Mouse (Mus musculus) ES-CJ7 (cell line): Measurements from ENCODE around the gene Bcar3.
A peak's percentile ranks its signal among the peaks of the same experiment; 100 is the strongest.

Experiments
- DNase-seq: peaks from one replicate; pipeline ENCODE4 v3.0.0; 2011; ENCODE audit warnings: low read depth, low spot score

Gene Bcar3

DNA sequence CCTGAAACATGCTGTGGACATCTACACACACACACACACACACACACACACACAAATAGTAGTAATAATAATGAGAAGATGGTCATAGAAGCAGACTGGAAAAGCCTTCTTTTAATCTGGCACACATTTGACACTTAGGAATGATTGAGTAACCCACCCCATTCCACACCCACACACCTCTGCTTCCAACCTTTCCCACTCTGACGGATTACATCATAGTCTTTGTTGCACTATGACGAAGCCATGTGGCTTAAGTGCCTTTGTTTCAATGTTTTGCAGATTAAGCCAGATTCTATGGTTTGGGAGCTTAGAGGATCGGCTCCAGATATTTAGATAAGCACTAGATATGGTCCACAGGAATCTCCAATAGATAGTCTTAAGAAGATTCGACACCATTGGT, 42.1 kb downstream of the Bcar3 start:
- no peak for DNase-seq

GRCm38 (mm10) chr3:122337992-122338391, 44.1 kb downstream of the Bcar3 start:
- no peak for DNase-seq

DNA sequence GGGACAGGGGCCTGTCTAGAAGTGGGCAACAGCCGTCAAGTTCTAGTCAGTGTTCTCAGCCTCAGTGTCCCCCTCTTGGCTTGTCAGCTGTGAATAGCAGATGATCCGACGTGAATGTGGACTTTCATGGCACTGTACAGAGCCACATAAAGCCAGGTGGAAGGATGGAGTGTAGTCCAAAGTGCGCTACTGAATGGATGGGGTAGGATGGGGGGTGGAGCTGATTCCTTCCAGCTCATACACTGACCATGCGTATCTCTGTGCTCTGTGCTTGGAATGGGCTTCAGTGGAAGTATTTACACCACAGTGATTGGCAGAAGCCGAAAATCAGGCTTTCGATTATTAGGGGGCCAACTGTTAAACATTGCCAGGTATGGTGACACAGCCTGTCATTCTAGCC, 45.0 kb downstream of the Bcar3 start:
- DNase-seq: no peak

GRCm38 (mm10) chr3:122340135-122341068, 46.5 kb downstream of the Bcar3 start:
- no peak for DNase-seq

GRCm38 (mm10) chr3:122343437-122343853, 49.5 kb downstream of the Bcar3 start:
- DNase-seq: no peak

GRCm38 (mm10) chr3:122344350-122344749, 50.4 kb downstream of the Bcar3 start:
- no peak for DNase-seq

DNA sequence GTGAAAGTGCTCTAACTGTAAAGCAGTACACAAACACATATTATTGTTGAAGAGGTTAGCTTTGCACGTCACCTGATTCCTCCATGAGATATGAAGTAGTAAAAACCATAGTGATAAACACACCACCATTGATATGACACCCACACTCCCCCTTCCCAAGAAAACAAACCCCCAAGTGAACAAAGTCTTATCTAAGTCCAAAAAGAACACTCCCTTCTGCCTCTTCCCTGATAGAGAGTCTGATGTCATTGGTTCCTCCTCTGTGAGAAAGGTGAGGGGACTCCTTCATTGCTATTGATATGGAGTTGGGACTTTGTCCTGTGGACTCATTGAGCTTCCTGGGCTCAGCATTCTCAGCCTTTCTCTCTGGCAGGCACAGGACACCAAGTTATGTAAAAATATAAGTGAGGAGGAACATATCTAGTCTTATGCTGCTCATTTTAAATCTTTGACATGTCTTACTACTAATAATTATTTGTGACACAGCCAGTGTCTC, 52.1 kb downstream of the Bcar3 start:
- DNase-seq: no peak

DNA sequence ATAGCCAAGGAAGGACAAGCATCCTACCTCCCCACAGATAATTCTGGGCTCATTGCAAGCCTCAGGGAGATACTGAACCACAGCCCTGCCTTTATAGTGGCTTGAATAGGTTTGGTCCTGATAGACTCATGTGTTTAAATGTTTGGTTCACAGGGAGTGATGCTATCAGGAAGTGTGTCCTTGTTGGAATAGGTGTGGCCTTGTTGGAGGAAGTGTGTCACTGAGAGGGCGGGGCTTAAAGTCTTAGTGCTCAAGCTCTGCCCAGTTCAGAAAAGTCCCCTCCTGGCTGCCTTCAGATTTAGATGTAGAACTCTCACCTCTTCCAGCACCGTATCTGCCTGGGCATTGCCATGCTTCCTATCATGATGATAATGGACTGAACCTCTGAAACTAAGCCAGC, 52.7 kb downstream of the Bcar3 start:
- DNase-seq: no peak

- DNase-seq: no peak
Measured at GRCm38 (mm10) chr3:122348677-122349076, 54.7 kb downstream of the Bcar3 start.

DNA sequence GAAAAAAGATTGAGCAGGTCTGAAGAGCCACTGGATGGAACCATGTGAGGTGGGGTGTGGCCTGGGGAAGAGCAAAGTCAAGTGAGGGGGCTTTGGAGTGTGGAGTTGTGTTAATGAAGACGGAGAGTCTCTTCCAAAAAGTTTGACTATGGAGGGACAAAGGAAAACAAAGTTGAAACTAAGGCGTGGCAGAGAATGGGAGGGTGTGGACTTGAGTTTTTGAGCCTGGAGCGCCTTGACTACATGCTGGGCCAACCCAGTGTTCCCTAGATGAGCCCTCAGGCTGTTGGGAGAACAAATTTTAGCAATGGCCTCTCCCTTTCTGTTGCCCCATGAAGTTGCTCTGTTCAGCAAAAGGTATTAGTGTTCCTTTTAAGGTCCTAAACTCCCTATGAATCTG, 58.9 kb downstream of the Bcar3 start:
- peak; percentile 46 for DNase-seq

- DNase-seq: no peak
Measured at GRCm38 (mm10) chr3:122359426-122359825, 65.5 kb downstream of the Bcar3 start.

- no peak for DNase-seq
Measured at GRCm38 (mm10) chr3:122359954-122360353, 66.0 kb downstream of the Bcar3 start.

- DNase-seq: peak; percentile 4
Measured at GRCm38 (mm10) chr3:122360721-122361138, 66.8 kb downstream of the Bcar3 start.

- DNase-seq: no peak
Measured at GRCm38 (mm10) chr3:122362719-122363118, 68.8 kb downstream of the Bcar3 start.

- no peak for DNase-seq
Measured at GRCm38 (mm10) chr3:122364565-122364964, 70.6 kb downstream of the Bcar3 start.

DNA sequence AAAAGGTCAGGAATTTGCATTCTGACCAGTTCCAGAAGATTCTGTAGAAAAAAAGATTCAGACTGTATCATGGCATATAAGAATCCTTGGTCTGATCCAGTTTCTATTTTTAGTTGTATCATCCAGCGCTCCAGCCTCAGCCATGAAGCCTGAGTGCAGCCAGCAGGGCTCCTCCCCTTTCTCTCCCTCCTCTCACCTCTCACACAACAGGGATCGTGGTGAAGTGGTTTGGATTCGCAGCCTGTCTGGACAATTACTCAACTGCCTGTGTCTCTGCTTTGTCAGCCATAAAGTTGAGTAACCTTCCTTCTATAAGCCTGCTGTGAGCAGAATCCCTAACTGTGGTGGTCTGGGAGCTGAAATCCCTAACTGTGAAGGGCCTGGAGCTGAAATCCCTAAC, 71.4 kb downstream of the Bcar3 start:
- DNase-seq: no peak

DNA sequence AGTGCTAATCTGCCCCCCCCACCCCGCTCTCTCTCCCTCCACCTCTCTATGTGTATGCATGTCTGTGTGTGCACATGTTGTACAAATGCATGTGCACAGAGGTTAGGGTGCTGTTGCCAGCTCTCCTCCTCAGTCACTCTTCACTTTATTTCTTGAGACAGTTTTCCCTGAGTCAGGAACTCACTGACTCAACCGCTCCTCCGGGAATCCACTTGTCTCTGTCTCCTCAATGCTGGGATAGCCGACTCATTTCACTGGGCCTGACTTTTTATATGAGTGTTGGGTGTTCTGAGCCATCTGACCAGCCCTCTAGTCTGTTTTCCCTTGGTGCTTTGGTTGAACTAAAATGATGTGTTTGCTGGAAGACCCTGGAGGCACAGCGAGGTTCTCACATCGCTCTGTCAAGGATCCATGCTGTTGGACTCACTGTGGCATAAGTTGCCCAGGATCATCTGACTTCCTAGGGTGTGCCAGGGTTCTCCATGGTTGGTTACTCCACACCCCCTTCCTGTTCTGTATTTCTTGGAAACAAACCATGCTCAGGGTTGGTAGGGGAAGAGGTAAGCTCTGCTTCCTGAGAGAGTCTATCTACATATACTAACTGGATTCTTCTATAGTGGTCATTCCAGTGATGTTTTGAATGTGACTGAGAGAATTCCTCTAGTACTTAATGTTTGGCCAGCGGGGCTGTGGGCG, 77.9 kb downstream of the Bcar3 start:
- DNase-seq: no peak

DNA sequence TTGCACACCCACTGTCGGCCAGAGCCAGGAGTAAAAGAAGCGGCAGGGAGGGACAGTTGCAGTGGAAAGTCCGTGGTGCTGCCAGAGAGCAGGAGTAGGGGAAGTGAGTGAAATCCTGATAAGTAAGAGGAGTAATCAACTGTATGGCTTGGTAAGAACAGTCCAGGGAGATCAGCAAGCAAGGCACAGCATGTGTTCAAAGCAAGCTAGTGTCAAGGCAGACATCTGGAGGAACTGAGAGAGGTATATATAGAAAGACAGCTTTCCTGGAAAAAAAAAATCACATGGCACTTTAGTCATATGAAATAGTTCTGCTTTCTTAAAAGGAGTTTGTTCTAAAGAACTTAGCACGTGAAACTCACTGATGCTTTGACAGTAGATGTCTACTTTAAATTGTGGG, 78.7 kb downstream of the Bcar3 start:
- DNase-seq: no peak

DNA sequence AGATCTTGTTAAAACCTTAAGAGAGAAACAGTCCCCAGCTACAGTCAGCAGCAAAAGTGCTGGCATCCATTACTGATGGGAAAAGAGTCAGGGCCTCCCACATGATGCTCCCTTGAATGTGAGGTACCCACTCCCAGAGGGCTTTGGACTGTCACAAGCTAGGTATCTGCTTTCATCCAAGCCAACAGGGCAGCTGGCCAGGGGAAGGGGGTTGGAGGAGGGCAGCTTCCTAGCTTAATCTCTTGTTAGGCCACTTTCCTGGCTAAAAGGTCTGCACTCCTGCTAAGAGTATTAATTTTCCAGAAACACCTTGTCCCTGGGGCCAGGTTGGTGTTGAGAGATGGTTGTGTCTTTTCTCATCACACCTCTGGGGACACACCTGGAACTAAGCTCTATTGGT, 82.1 kb downstream of the Bcar3 start:
- no peak for DNase-seq

DNA sequence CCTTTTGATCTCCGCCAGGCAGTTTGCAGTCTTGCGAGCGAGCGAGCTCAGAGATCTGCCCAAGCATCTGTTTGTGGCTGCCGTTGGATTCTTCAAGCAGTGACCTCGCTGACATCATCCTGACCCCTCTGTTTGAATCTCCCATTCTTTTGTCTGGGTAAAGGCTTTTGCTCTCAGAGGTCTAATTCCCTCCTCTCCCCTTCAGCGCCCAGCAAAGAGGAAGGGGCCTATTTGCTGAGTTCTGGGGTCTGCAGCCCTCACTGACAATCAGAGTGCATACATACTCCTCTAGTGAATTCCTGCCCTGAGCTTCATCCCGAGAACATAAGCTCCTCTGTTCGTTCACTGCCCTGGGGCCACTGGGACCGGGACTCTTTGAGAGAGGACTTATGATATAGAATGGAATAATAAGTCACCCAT, 82.5 kb downstream of the Bcar3 start:
- no peak for DNase-seq

- no peak for DNase-seq
Measured at GRCm38 (mm10) chr3:122376841-122377464, 83.0 kb downstream of the Bcar3 start.

- no peak for DNase-seq
Measured at GRCm38 (mm10) chr3:122378634-122379033, 84.7 kb downstream of the Bcar3 start.
